Mouse (Mus musculus): ENCODE measurements at regions not wholly inside any gene's neighbourhood (a gene's known extent, or its start where the extent isn't known, plus 50 kb on each side); places are given as distances from the start of the nearest gene placed in this dataset.
A peak's percentile ranks its signal among the peaks of the same experiment; 100 is the strongest.

- Histone ChIP-seq H3K4me3 (ENCODE audit: insufficient read depth, low read length) (no peak overlapping the region), H3K27ac (ENCODE audit: insufficient read depth, low read length) (peak overlapping the region; percentile 53), H3K4me1 (ENCODE audit: control insufficient read depth, insufficient read depth, low read length) (peaks cover 8% of the 10 kb centered on the region)
- TF ChIP-seq CTCF (IDR thresholded peaks at IDR 0.05; ENCODE audit: borderline replicate concordance, insufficient read depth, low read length) (no peak), POLR2A (IDR thresholded peaks at IDR 0.05; ENCODE audit: low read depth, low read length) (no peak)
Observed at GRCm38 (mm10) chr1:35759010-35759409, 309.2 kb upstream of the Hs6st1 start.

GRCm38 (mm10) chr1:35759600-35759999 is 308.6 kb upstream of the Hs6st1 start:
- peak overlapping the region; percentile 53 for H3K27ac ChIP-seq (ENCODE audit: insufficient read depth, low read length)
- H3K4me3 ChIP-seq (ENCODE audit: insufficient read depth, low read length): no peak overlapping the region
- peaks cover 8% of the 10 kb centered on the region for H3K4me1 ChIP-seq (ENCODE audit: control insufficient read depth, insufficient read depth, low read length)
- no peak for TF ChIP-seq POLR2A (IDR thresholded peaks at IDR 0.05; ENCODE audit: low read depth, low read length)
- no peak for TF ChIP-seq CTCF (IDR thresholded peaks at IDR 0.05; ENCODE audit: borderline replicate concordance, insufficient read depth, low read length)

- no peak overlapping the region for H3K27ac ChIP-seq (ENCODE audit: insufficient read depth, low read length)
- TF ChIP-seq POLR2A (IDR thresholded peaks at IDR 0.05; ENCODE audit: low read depth, low read length): no peak
- no peak for TF ChIP-seq CTCF (IDR thresholded peaks at IDR 0.05; ENCODE audit: borderline replicate concordance, insufficient read depth, low read length)
- peaks cover 8% of the 10 kb centered on the region for H3K4me1 ChIP-seq (ENCODE audit: control insufficient read depth, insufficient read depth, low read length)
- no peak overlapping the region for H3K4me3 ChIP-seq (ENCODE audit: insufficient read depth, low read length)
Observed at GRCm38 (mm10) chr1:35763051-35763450, 305.1 kb upstream of the Hs6st1 start.

- peaks cover 8% of the 10 kb centered on the region for H3K4me1 ChIP-seq (ENCODE audit: control insufficient read depth, insufficient read depth, low read length)
- H3K4me3 ChIP-seq (ENCODE audit: insufficient read depth, low read length): no peak overlapping the region
- H3K27ac ChIP-seq (ENCODE audit: insufficient read depth, low read length): no peak overlapping the region
- no peak for TF ChIP-seq POLR2A (IDR thresholded peaks at IDR 0.05; ENCODE audit: low read depth, low read length)
- no peak for TF ChIP-seq CTCF (IDR thresholded peaks at IDR 0.05; ENCODE audit: borderline replicate concordance, insufficient read depth, low read length)
Observed at GRCm38 (mm10) chr1:35763456-35763855, 304.7 kb upstream of the Hs6st1 start.

GRCm38 (mm10) chr1:35764068-35764467 is 304.1 kb upstream of the Hs6st1 start:
- no peak overlapping the region for H3K27ac ChIP-seq (ENCODE audit: insufficient read depth, low read length)
- TF ChIP-seq CTCF (IDR thresholded peaks at IDR 0.05; ENCODE audit: borderline replicate concordance, insufficient read depth, low read length): no peak
- no peak for TF ChIP-seq POLR2A (IDR thresholded peaks at IDR 0.05; ENCODE audit: low read depth, low read length)
- peaks cover 8% of the 10 kb centered on the region for H3K4me1 ChIP-seq (ENCODE audit: control insufficient read depth, insufficient read depth, low read length)
- H3K4me3 ChIP-seq (ENCODE audit: insufficient read depth, low read length): no peak overlapping the region

- no peaks in the 10 kb centered on the region for H3K4me1 ChIP-seq (ENCODE audit: control insufficient read depth, insufficient read depth, low read length)
- TF ChIP-seq CTCF (IDR thresholded peaks at IDR 0.05; ENCODE audit: borderline replicate concordance, insufficient read depth, low read length): no peak
- no peak for TF ChIP-seq POLR2A (IDR thresholded peaks at IDR 0.05; ENCODE audit: low read depth, low read length)
- no peak overlapping the region for H3K27ac ChIP-seq (ENCODE audit: insufficient read depth, low read length)
- no peak overlapping the region for H3K4me3 ChIP-seq (ENCODE audit: insufficient read depth, low read length)
Observed at GRCm38 (mm10) chr1:35765692-35766091, 302.5 kb upstream of the Hs6st1 start.

- H3K27ac ChIP-seq (ENCODE audit: insufficient read depth, low read length): no peak overlapping the region
- no peak overlapping the region for H3K4me3 ChIP-seq (ENCODE audit: insufficient read depth, low read length)
- TF ChIP-seq CTCF (IDR thresholded peaks at IDR 0.05; ENCODE audit: borderline replicate concordance, insufficient read depth, low read length): no peak
- no peak for TF ChIP-seq POLR2A (IDR thresholded peaks at IDR 0.05; ENCODE audit: low read depth, low read length)
- no peaks in the 10 kb centered on the region for H3K4me1 ChIP-seq (ENCODE audit: control insufficient read depth, insufficient read depth, low read length)
Observed at GRCm38 (mm10) chr1:35766271-35766670, 301.9 kb upstream of the Hs6st1 start.

GRCm38 (mm10) chr1:35772567-35772966 is 295.6 kb upstream of the Hs6st1 start:
- no peak for TF ChIP-seq POLR2A (IDR thresholded peaks at IDR 0.05; ENCODE audit: low read depth, low read length)
- TF ChIP-seq CTCF (IDR thresholded peaks at IDR 0.05; ENCODE audit: borderline replicate concordance, insufficient read depth, low read length): no peak

GRCm38 (mm10) chr1:35774566-35774965 is 293.6 kb upstream of the Hs6st1 start:
- Histone ChIP-seq H3K4me1 (ENCODE audit: control insufficient read depth, insufficient read depth, low read length) (no peaks in the 10 kb centered on the region), H3K4me3 (ENCODE audit: insufficient read depth, low read length) (no peak overlapping the region), H3K27ac (ENCODE audit: insufficient read depth, low read length) (no peak overlapping the region)
- TF ChIP-seq POLR2A (IDR thresholded peaks at IDR 0.05; ENCODE audit: low read depth, low read length) (no peak), CTCF (IDR thresholded peaks at IDR 0.05; ENCODE audit: borderline replicate concordance, insufficient read depth, low read length) (no peak)

More at GRCm38 (mm10) chr1:35772567-35772966, 295.6 kb upstream of the Hs6st1 start:
- H3K27ac ChIP-seq (ENCODE audit: insufficient read depth, low read length): no peak overlapping the region
- H3K4me3 ChIP-seq (ENCODE audit: insufficient read depth, low read length): no peak overlapping the region
- H3K4me1 ChIP-seq (ENCODE audit: control insufficient read depth, insufficient read depth, low read length): no peaks in the 10 kb centered on the region

GRCm38 (mm10) chr1:35782668-35783067 is 285.5 kb upstream of the Hs6st1 start:
- Histone ChIP-seq H3K4me1 (ENCODE audit: control insufficient read depth, insufficient read depth, low read length) (no peaks in the 10 kb centered on the region), H3K27ac (ENCODE audit: insufficient read depth, low read length) (no peak overlapping the region), H3K4me3 (ENCODE audit: insufficient read depth, low read length) (no peak overlapping the region)
- TF ChIP-seq POLR2A (IDR thresholded peaks at IDR 0.05; ENCODE audit: low read depth, low read length) (no peak), CTCF (IDR thresholded peaks at IDR 0.05; ENCODE audit: borderline replicate concordance, insufficient read depth, low read length) (no peak)

GRCm38 (mm10) chr1:35783427-35783826 is 284.8 kb upstream of the Hs6st1 start:
- TF ChIP-seq CTCF (IDR thresholded peaks at IDR 0.05; ENCODE audit: borderline replicate concordance, insufficient read depth, low read length): no peak
- TF ChIP-seq POLR2A (IDR thresholded peaks at IDR 0.05; ENCODE audit: low read depth, low read length): no peak
- Histone ChIP-seq H3K4me1 (ENCODE audit: control insufficient read depth, insufficient read depth, low read length) (no peaks in the 10 kb centered on the region), H3K4me3 (ENCODE audit: insufficient read depth, low read length) (no peak overlapping the region), H3K27ac (ENCODE audit: insufficient read depth, low read length) (no peak overlapping the region)

All from embryonic fibroblast, embryonic 13.5 days (primary cell).